Mouse (Mus musculus): ENCODE measurements around the gene Camta1. TPM values are rescaled to one million over a fixed set of nuclear protein-coding genes. Genes with fewer than 3 reads are reported as not detected.

Camta1 gene
- polyA plus RNA-seq, 2 experiments: 7.3 to 32.8 TPM

- Histone ChIP-seq H3K9ac (replicated peaks) (no peak overlapping the region), H3K4me1 (replicated peaks; ENCODE audit: control insufficient read depth in 2 of 2, insufficient read depth in 2 of 2, low read length in 1 of 2) (no peaks in the 10 kb centered on the region), H3K36me3 (replicated peaks; ENCODE audit: control insufficient read depth, insufficient read depth, low read depth) (no peaks in the 10 kb centered on the region), H3K9me3 (ENCODE audit: control insufficient read depth, low read length) (no peaks in the 10 kb centered on the region), H3K4me2 (ENCODE audit: low read depth) (no peak overlapping the region), H3K4me3 (ENCODE audit: insufficient read depth in 1 of 2, low read depth in 2 of 2, low read length in 2 of 2) (no peak overlapping the region), H3K27ac (no peak overlapping the region), H3K27me3 (ENCODE audit: control insufficient read depth, insufficient read depth, low read length) (no peaks in the 10 kb centered on the region)
- no peak for TF ChIP-seq CTCF (IDR thresholded peaks at IDR 0.05; ENCODE audit: low read depth)
- TF ChIP-seq EP300 (IDR thresholded peaks at IDR 0.05; ENCODE audit: low read depth): no peak
- ATAC-seq (ENCODE audit: insufficient read depth) (no peak), DNase-seq (ENCODE audit: low read depth in 3 of 3, low spot score in 3 of 3) (no peak)
- WGBS (ENCODE audit: insufficient replicate concordance): 63% methylated on average over 3 of the region's 3 CpGs
These were observed 690.6 kb downstream of the Camta1 start for GRCm38 (mm10) chr4:151171117-151171516.

GRCm38 (mm10) chr4:151170658-151171057 lies 691.0 kb downstream of the Camta1 start:
- Histone ChIP-seq H3K36me3 (replicated peaks; ENCODE audit: control insufficient read depth, insufficient read depth, low read depth) (no peaks in the 10 kb centered on the region), H3K27me3 (ENCODE audit: control insufficient read depth, insufficient read depth, low read length) (no peaks in the 10 kb centered on the region), H3K4me2 (ENCODE audit: low read depth) (no peak overlapping the region), H3K4me3 (ENCODE audit: insufficient read depth in 1 of 2, low read depth in 2 of 2, low read length in 2 of 2) (no peak overlapping the region), H3K9me3 (ENCODE audit: control insufficient read depth, low read length) (no peaks in the 10 kb centered on the region), H3K4me1 (replicated peaks; ENCODE audit: control insufficient read depth in 2 of 2, insufficient read depth in 2 of 2, low read length in 1 of 2) (no peaks in the 10 kb centered on the region), H3K9ac (replicated peaks) (no peak overlapping the region), H3K27ac (no peak overlapping the region)
- no peak for TF ChIP-seq CTCF (IDR thresholded peaks at IDR 0.05; ENCODE audit: low read depth)
- TF ChIP-seq EP300 (IDR thresholded peaks at IDR 0.05; ENCODE audit: low read depth): no peak
- WGBS (ENCODE audit: insufficient replicate concordance): 57% methylated on average over 18 of the region's 18 CpGs
- ATAC-seq (ENCODE audit: insufficient read depth) (no peak), DNase-seq (ENCODE audit: low read depth in 3 of 3, low spot score in 3 of 3) (no peak)

GRCm38 (mm10) chr4:151166969-151167368 lies 694.7 kb downstream of the Camta1 start:
- Histone ChIP-seq H3K9me3 (ENCODE audit: control insufficient read depth, low read length) (no peaks in the 10 kb centered on the region), H3K27ac (no peak overlapping the region), H3K36me3 (replicated peaks; ENCODE audit: control insufficient read depth, insufficient read depth, low read depth) (no peaks in the 10 kb centered on the region), H3K9ac (replicated peaks) (no peak overlapping the region), H3K27me3 (ENCODE audit: control insufficient read depth, insufficient read depth, low read length) (no peaks in the 10 kb centered on the region), H3K4me3 (ENCODE audit: insufficient read depth in 1 of 2, low read depth in 2 of 2, low read length in 2 of 2) (no peak overlapping the region), H3K4me1 (replicated peaks; ENCODE audit: control insufficient read depth in 2 of 2, insufficient read depth in 2 of 2, low read length in 1 of 2) (no peaks in the 10 kb centered on the region), H3K4me2 (ENCODE audit: low read depth) (no peak overlapping the region)
- no peak for TF ChIP-seq CTCF (IDR thresholded peaks at IDR 0.05; ENCODE audit: low read depth)
- no peak for TF ChIP-seq EP300 (IDR thresholded peaks at IDR 0.05; ENCODE audit: low read depth)
- no peak for DNase-seq (ENCODE audit: low read depth in 3 of 3, low spot score in 3 of 3)
- WGBS (ENCODE audit: insufficient replicate concordance): 59% methylated on average over 6 of the region's 6 CpGs
- no peak for ATAC-seq (ENCODE audit: insufficient read depth)

- DNase-seq (ENCODE audit: low read depth in 3 of 3, low spot score in 3 of 3) (no peak), ATAC-seq (ENCODE audit: insufficient read depth) (no peak)
- no peaks in the 10 kb centered on the region for H3K4me1 ChIP-seq (replicated peaks; ENCODE audit: control insufficient read depth in 2 of 2, insufficient read depth in 2 of 2, low read length in 1 of 2)
- H3K4me2 ChIP-seq (ENCODE audit: low read depth): no peak overlapping the region
- H3K27ac ChIP-seq: no peak overlapping the region
- no peak overlapping the region for H3K4me3 ChIP-seq (ENCODE audit: insufficient read depth in 1 of 2, low read depth in 2 of 2, low read length in 2 of 2)
- TF ChIP-seq CTCF (IDR thresholded peaks at IDR 0.05; ENCODE audit: low read depth) (no peak), EP300 (IDR thresholded peaks at IDR 0.05; ENCODE audit: low read depth) (no peak)
- no peaks in the 10 kb centered on the region for H3K36me3 ChIP-seq (replicated peaks; ENCODE audit: control insufficient read depth, insufficient read depth, low read depth)
- no peaks in the 10 kb centered on the region for H3K27me3 ChIP-seq (ENCODE audit: control insufficient read depth, insufficient read depth, low read length)
- WGBS (ENCODE audit: insufficient replicate concordance): 19% methylated on average over 10 of the region's 10 CpGs
- H3K9me3 ChIP-seq (ENCODE audit: control insufficient read depth, low read length): no peaks in the 10 kb centered on the region
- no peak overlapping the region for H3K9ac ChIP-seq (replicated peaks)
These were observed 696.1 kb downstream of the Camta1 start for GRCm38 (mm10) chr4:151165539-151165938.

GRCm38 (mm10) chr4:151164309-151164708 lies 697.4 kb downstream of the Camta1 start:
- Histone ChIP-seq H3K4me3 (ENCODE audit: insufficient read depth in 1 of 2, low read depth in 2 of 2, low read length in 2 of 2) (no peak overlapping the region), H3K9ac (replicated peaks) (no peak overlapping the region), H3K4me2 (ENCODE audit: low read depth) (no peak overlapping the region), H3K27me3 (ENCODE audit: control insufficient read depth, insufficient read depth, low read length) (no peaks in the 10 kb centered on the region), H3K9me3 (ENCODE audit: control insufficient read depth, low read length) (no peaks in the 10 kb centered on the region), H3K4me1 (replicated peaks; ENCODE audit: control insufficient read depth in 2 of 2, insufficient read depth in 2 of 2, low read length in 1 of 2) (no peaks in the 10 kb centered on the region), H3K27ac (no peak overlapping the region), H3K36me3 (replicated peaks; ENCODE audit: control insufficient read depth, insufficient read depth, low read depth) (no peaks in the 10 kb centered on the region)
- WGBS (ENCODE audit: insufficient replicate concordance): 50% methylated on average over 1 of the region's 1 CpGs
- ATAC-seq (ENCODE audit: insufficient read depth) (no peak), DNase-seq (ENCODE audit: low read depth in 3 of 3, low spot score in 3 of 3) (no peak)
- no peak for TF ChIP-seq CTCF (IDR thresholded peaks at IDR 0.05; ENCODE audit: low read depth)
- no peak for TF ChIP-seq EP300 (IDR thresholded peaks at IDR 0.05; ENCODE audit: low read depth)
